Mouse (Mus musculus): ENCODE measurements around the gene Lmcd1. TPM values are rescaled to one million over a fixed set of nuclear protein-coding genes. Genes with fewer than 3 reads are reported as not detected.
"Not testable (repeated sequence)": the region's sequence is repeated elsewhere in the genome, so short reads cannot be mapped to it uniquely, and the experiment has no call there.

Lmcd1 gene
- total and polyA plus RNA-seq, 3 experiments = 29.2 to 46.7 (median 37.5) TPM

GRCm38 (mm10) chr6:112246636-112247035 lies 26.9 kb upstream of the Lmcd1 start:
- intact Hi-C loops (cut with DNase I) = no loop called here
- no peaks in the 10 kb centered on the region for H3K79me2 ChIP-seq (replicated peaks; ENCODE audit: control insufficient read depth, insufficient read depth, low read length)
- TF ChIP-seq EP300 (IDR thresholded peaks at IDR 0.05; ENCODE audit: insufficient read depth, low read depth, low read length) = no peak
- no peak for TF ChIP-seq POLR2A (IDR thresholded peaks at IDR 0.05; ENCODE audit: insufficient read depth, low read depth, low read length)
- TF ChIP-seq CTCF (IDR thresholded peaks at IDR 0.05) = no peak
- no peaks in the 10 kb centered on the region for H3K27me3 ChIP-seq (ENCODE audit: control insufficient read depth, insufficient read depth, low read length)
- no peaks in the 10 kb centered on the region for H3K36me3 ChIP-seq (ENCODE audit: control insufficient read depth, insufficient read depth, low read length)
- no peak overlapping the region for H3K27ac ChIP-seq
- no peak overlapping the region for H3K9ac ChIP-seq (ENCODE audit: low read depth, low read length)
- DNase-seq = no peak
- H3K4me3 ChIP-seq = no peak overlapping the region
- H3K4me1 ChIP-seq (ENCODE audit: control insufficient read depth, insufficient read depth, low read length) = peaks cover 3% of the 10 kb centered on the region; the same call in 1 of the 2 replicates
- 89% methylated on average over 1 of the region's 1 CpGs for WGBS

- 95% methylated on average over 3 of the region's 3 CpGs for WGBS
- H3K79me2 ChIP-seq (replicated peaks; ENCODE audit: control insufficient read depth, insufficient read depth, low read length); H3K9ac ChIP-seq (ENCODE audit: low read depth, low read length); H3K27me3 ChIP-seq (ENCODE audit: control insufficient read depth, insufficient read depth, low read length); H3K4me1 ChIP-seq (ENCODE audit: control insufficient read depth, insufficient read depth, low read length); H3K36me3 ChIP-seq (ENCODE audit: control insufficient read depth, insufficient read depth, low read length); H3K4me3 ChIP-seq; DNase-seq; H3K27ac ChIP-seq; intact Hi-C loops (cut with DNase I): not testable (repeated sequence)
Measured at GRCm38 (mm10) chr6:112253943-112254342, 19.6 kb upstream of the Lmcd1 start.

GRCm38 (mm10) chr6:112254967-112255366 lies 18.6 kb upstream of the Lmcd1 start:
- DNase-seq = no peak
- TF ChIP-seq CTCF (IDR thresholded peaks at IDR 0.05) = no peak
- no peak for TF ChIP-seq POLR2A (IDR thresholded peaks at IDR 0.05; ENCODE audit: insufficient read depth, low read depth, low read length)
- TF ChIP-seq EP300 (IDR thresholded peaks at IDR 0.05; ENCODE audit: insufficient read depth, low read depth, low read length) = no peak
- Histone ChIP-seq H3K79me2 (replicated peaks; ENCODE audit: control insufficient read depth, insufficient read depth, low read length) (no peaks in the 10 kb centered on the region), H3K27me3 (ENCODE audit: control insufficient read depth, insufficient read depth, low read length) (no peaks in the 10 kb centered on the region), H3K36me3 (ENCODE audit: control insufficient read depth, insufficient read depth, low read length) (peaks cover 4% of the 10 kb centered on the region), H3K27ac (no peak overlapping the region), H3K4me1 (ENCODE audit: control insufficient read depth, insufficient read depth, low read length) (peaks cover 2% of the 10 kb centered on the region), H3K4me3 (no peak overlapping the region), H3K9ac (ENCODE audit: low read depth, low read length) (no peak overlapping the region)
- intact Hi-C loops (cut with DNase I) = no loop called here
- 76% methylated on average over 2 of the region's 2 CpGs for WGBS

- DNase-seq = no peak
- Histone ChIP-seq H3K36me3 (ENCODE audit: control insufficient read depth, insufficient read depth, low read length) (peaks cover 4% of the 10 kb centered on the region), H3K9ac (ENCODE audit: low read depth, low read length) (no peak overlapping the region), H3K4me1 (ENCODE audit: control insufficient read depth, insufficient read depth, low read length) (peaks cover 2% of the 10 kb centered on the region), H3K79me2 (replicated peaks; ENCODE audit: control insufficient read depth, insufficient read depth, low read length) (no peaks in the 10 kb centered on the region), H3K4me3 (no peak overlapping the region), H3K27ac (no peak overlapping the region), H3K27me3 (ENCODE audit: control insufficient read depth, insufficient read depth, low read length) (no peaks in the 10 kb centered on the region)
- WGBS = 59% methylated on average over 11 of the region's 11 CpGs
- intact Hi-C loops (cut with DNase I) = no loop called here
- TF ChIP-seq CTCF (IDR thresholded peaks at IDR 0.05) (no peak), POLR2A (IDR thresholded peaks at IDR 0.05; ENCODE audit: insufficient read depth, low read depth, low read length) (no peak), EP300 (IDR thresholded peaks at IDR 0.05; ENCODE audit: insufficient read depth, low read depth, low read length) (no peak)
Measured at GRCm38 (mm10) chr6:112255388-112256225, 18.0 kb upstream of the Lmcd1 start.

GRCm38 (mm10) chr6:112256599-112256998 lies 17.0 kb upstream of the Lmcd1 start:
- no peak overlapping the region for H3K9ac ChIP-seq (ENCODE audit: low read depth, low read length)
- WGBS = 53% methylated on average over 6 of the region's 6 CpGs
- no peak overlapping the region for H3K4me3 ChIP-seq
- intact Hi-C loops (cut with DNase I) = no loop called here
- TF ChIP-seq CTCF (IDR thresholded peaks at IDR 0.05) (no peak), EP300 (IDR thresholded peaks at IDR 0.05; ENCODE audit: insufficient read depth, low read depth, low read length) (no peak), POLR2A (IDR thresholded peaks at IDR 0.05; ENCODE audit: insufficient read depth, low read depth, low read length) (no peak)
- H3K79me2 ChIP-seq (replicated peaks; ENCODE audit: control insufficient read depth, insufficient read depth, low read length) = no peaks in the 10 kb centered on the region
- H3K27ac ChIP-seq = no peak overlapping the region
- peaks cover 4% of the 10 kb centered on the region for H3K36me3 ChIP-seq (ENCODE audit: control insufficient read depth, insufficient read depth, low read length)
- no peaks in the 10 kb centered on the region for H3K27me3 ChIP-seq (ENCODE audit: control insufficient read depth, insufficient read depth, low read length)
- peaks cover 2% of the 10 kb centered on the region for H3K4me1 ChIP-seq (ENCODE audit: control insufficient read depth, insufficient read depth, low read length)
- DNase-seq = no peak

- no peak for DNase-seq
- Histone ChIP-seq H3K36me3 (ENCODE audit: control insufficient read depth, insufficient read depth, low read length) (peaks cover 2% of the 10 kb centered on the region; the same call in 1 of the 2 replicates), H3K9ac (ENCODE audit: low read depth, low read length) (no peak overlapping the region), H3K27me3 (ENCODE audit: control insufficient read depth, insufficient read depth, low read length) (no peaks in the 10 kb centered on the region), H3K27ac (no peak overlapping the region), H3K4me1 (ENCODE audit: control insufficient read depth, insufficient read depth, low read length) (no peaks in the 10 kb centered on the region; the same call in 1 of the 2 replicates), H3K4me3 (no peak overlapping the region), H3K79me2 (replicated peaks; ENCODE audit: control insufficient read depth, insufficient read depth, low read length) (no peaks in the 10 kb centered on the region)
- intact Hi-C loops (cut with DNase I) = no loop called here
- TF ChIP-seq CTCF (IDR thresholded peaks at IDR 0.05) = no peak
- no peak for TF ChIP-seq POLR2A (IDR thresholded peaks at IDR 0.05; ENCODE audit: insufficient read depth, low read depth, low read length)
- no peak for TF ChIP-seq EP300 (IDR thresholded peaks at IDR 0.05; ENCODE audit: insufficient read depth, low read depth, low read length)
Measured at GRCm38 (mm10) chr6:112261089-112261488, 12.5 kb upstream of the Lmcd1 start.

All from heart, adult 2 months (tissue).